Mouse (Mus musculus): ENCODE measurements around the gene Leng9.

Leng9 gene

GRCm38 (mm10) chr7:4122783-4123182 lies 27.4 kb downstream of the Leng9 start:
- no peak for DNase-seq

GRCm38 (mm10) chr7:4122076-4122768 lies 28.0 kb downstream of the Leng9 start:
- no peak for DNase-seq

DNA sequence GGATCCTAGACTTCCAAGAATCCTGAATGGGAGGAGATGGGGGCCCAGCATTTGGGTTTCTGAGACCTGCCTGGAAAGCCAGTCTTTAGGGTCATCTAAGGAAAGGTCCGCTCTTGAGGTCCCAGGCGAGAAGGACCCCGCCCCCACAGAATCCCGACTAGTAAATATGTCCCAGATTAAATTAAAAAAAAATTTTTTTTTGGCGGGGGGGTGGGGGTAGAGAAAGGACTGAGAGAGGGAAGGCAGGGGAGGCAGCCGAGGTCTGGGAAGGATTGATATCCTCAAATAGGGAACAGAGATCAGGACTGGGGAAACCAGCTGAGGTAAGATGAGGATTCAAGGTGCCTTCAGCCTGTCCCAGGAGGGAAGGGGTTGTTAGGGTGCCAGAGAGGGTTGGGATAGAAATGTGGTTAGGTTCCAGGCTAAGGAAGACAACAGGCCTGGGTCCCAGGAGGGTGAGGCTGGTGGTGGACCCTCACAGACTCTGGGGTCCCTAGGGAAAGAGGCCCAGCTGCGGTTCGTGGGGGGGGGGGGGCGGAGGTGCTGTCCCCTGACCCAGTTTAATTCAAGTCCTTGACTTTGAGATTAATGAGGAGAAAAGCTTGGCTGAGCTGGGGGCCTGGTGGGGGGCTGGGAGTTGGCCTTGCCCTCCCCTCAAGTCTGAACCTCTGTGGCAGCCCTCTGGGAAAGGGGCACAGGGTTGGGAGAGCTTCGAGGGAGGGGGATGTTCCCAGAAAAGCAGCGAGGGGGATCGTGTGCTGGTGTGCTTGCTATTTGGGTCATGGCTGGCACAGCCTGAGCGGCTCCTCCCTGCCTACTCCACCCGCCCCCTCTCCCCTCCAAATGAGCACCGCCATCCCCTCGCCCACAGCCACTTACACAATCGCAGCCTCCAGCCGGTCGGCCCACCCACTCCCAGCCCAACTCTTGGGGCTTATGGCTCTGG lies 29.9 kb downstream of the Leng9 start:
- no peak for DNase-seq

GRCm38 (mm10) chr7:4119344-4119902 lies 30.8 kb downstream of the Leng9 start, which contains the start of gene Ttyh1:
TSS of gene Ttyh1 (plus strand) at chr7:4119408.
- peak; percentile 75 for DNase-seq

GRCm38 (mm10) chr7:4117050-4117814 lies 32.9 kb downstream of the Leng9 start:
- no peak for DNase-seq

- DNase-seq, result no peak
Measured at GRCm38 (mm10) chr7:4111766-4112165, 38.4 kb downstream of the Leng9 start.

- DNase-seq, result peak; percentile 14
Measured at GRCm38 (mm10) chr7:4103411-4103810, 46.8 kb downstream of the Leng9 start.

- no peak for DNase-seq
Measured at GRCm38 (mm10) chr7:4101144-4101543, 49.0 kb downstream of the Leng9 start.

DNA sequence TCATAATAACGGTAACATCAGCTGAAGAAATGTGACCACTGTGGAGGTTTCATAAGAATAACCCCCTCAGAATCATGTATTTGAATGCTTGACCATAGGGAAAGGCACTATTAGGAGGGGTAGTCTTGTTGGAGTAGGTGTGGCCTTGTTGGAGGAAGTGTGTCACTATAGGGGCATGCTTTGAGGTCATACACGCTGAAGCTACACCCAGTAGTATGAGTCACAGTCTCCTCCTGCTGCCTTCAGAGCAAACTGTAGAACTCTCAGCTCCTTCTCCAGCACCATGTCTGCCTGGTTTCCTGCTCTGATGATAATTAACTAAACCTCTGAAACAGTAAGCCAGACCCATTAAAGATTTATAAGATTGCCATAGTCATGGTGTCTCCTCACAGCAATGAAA lies 51.3 kb downstream of the Leng9 start:
- DNase-seq, result no peak

GRCm38 (mm10) chr7:4098301-4098700 lies 51.9 kb downstream of the Leng9 start:
- DNase-seq, result no peak
